Mouse (Mus musculus): ENCODE measurements around the gene Fos.

DNA sequence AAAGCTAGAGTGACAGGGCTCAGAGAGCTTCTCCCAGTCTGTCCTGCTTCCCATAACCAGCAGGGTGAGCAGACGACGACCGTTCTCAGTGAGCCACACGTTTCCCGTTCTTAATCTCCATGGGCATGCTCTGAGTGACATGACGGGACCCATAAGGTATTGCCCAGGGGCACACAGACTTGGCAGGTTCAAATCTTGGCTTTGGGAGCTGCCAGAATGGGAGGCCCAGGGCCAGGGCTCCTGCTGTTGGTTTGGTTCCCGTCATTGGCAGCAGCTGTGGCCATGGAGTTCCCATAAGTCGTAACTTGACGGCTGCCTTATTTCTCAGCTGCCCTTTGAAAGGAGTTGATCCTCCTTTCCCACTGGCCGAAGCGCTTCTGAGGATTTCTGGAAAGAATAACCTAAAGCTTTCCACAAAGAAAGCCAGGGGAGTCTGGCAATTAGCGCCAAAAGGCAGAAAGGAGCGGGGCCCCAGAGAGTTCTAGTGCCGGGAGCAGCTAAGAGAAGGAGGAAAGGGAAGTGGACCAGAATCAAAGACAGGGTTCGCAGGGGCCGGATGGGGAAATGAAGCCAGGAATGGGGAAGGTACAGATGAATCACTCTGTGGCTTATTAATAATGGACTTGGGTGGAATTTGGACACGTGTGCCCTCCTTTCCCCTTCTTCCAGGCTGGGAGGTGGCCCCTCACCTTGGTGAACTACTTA is 36.4 kb upstream of the Fos start:
- no peak for TF ChIP-seq CTCF (IDR thresholded peaks at IDR 0.05; ENCODE audit: extremely low read depth, insufficient read length, insufficient replicate concordance, low read depth, low read length)
- no peak for TF ChIP-seq POLR2A (IDR thresholded peaks at IDR 0.05; ENCODE audit: low read depth, low read length)

Data from small intestine, adult 2 months (tissue).